Mouse (Mus musculus) heart, embryonic 13.5 days (tissue): ENCODE results near the gene Zkscan5. TPM values are rescaled to one million over a fixed set of nuclear protein-coding genes. Genes with fewer than 3 reads are reported as not detected.
A peak's percentile ranks its signal among the peaks of the same experiment; 100 is the strongest.
"Not testable (repeated sequence)": the region's sequence is repeated elsewhere in the genome, so short reads cannot be mapped to it uniquely, and the experiment has no call there.

Experiments
- ATAC-seq: fragments of 200-750 bp; cut with Nextera tagmentation; 2 replicates; pipeline ENCODE4 v1.8.0; 2017; ENCODE audit warnings: moderate TSS enrichment; ENCODE audit not compliant: insufficient number of reproducible peaks, low FRiP score, low TSS enrichment; ENCODE audit errors: extremely low read depth
- H3K27ac ChIP-seq: fragments of 300-500 bp; sonication (generic); replicated peaks from 2 replicates; pipeline ENCODE4 v1.5.1; 2015; ENCODE audit warnings: moderate library complexity, mild to moderate bottlenecking, inconsistent platforms
- H3K27me3 ChIP-seq: fragments of 300-500 bp; sonication (generic); replicated peaks from 2 replicates; pipeline ENCODE4 v1.6.1; 2015; ENCODE audit warnings: mild to moderate bottlenecking, inconsistent platforms
- H3K36me3 ChIP-seq: fragments of 300-500 bp; sonication (generic); 2 replicates; pipeline ENCODE4 v1.6.1; 2015; ENCODE audit warnings: mild to moderate bottlenecking, inconsistent platforms
- H3K4me1 ChIP-seq: fragments of 300-500 bp; sonication (generic); 2 replicates; pipeline ENCODE4 v1.6.1; 2015; ENCODE audit warnings: inconsistent platforms
- H3K4me2 ChIP-seq: fragments of 300-500 bp; sonication (generic); 2 replicates; pipeline ENCODE4 v1.6.1; 2015; ENCODE audit warnings: inconsistent platforms, mild to moderate bottlenecking, moderate library complexity
- H3K4me3 ChIP-seq: fragments of 300-500 bp; sonication (generic); 2 replicates; pipeline ENCODE4 v1.5.1; 2015; ENCODE audit warnings: moderate library complexity, mild to moderate bottlenecking, inconsistent platforms
- H3K9ac ChIP-seq: fragments of 300-500 bp; sonication (generic); 2 replicates; pipeline ENCODE4 v1.6.1; 2015; ENCODE audit warnings: inconsistent platforms, mild to moderate bottlenecking, moderate library complexity
- H3K9me3 ChIP-seq: fragments of 300-500 bp; sonication (generic); 2 replicates; pipeline ENCODE4 v1.6.1; 2016; ENCODE audit warnings: inconsistent platforms
- WGBS: fragments of 180-500 bp; shearing (Covaris S2); methylation state at CpG from one replicate; pipeline ENCODE4 v1.1.7; 2015; ENCODE audit warnings: mixed read lengths; 5-methylcytosine and 5-hydroxymethylcytosine counted together
- polyA plus RNA-seq: library from polyadenylated mRNA; unstranded; fragments of >200 nt; fragmentation: Nextera tagmentation; extraction: Ambion mirVana; gene quantifications from 2 replicates; pipeline ENCODE4 v1.2.1, GENCODE M21; 2015

Gene Zkscan5
- polyA plus RNA-seq, 1 experiment from 2014 or later: 10.9 TPM

- Histone ChIP-seq H3K36me3 (peaks cover 60% of the 10 kb centered on the region), H3K9me3 (no peaks in the 10 kb centered on the region), H3K27me3 (no peaks in the 10 kb centered on the region), H3K9ac (peak overlapping the region; percentile 89), H3K4me3 (peak overlapping the region; percentile 83), H3K4me1 (peaks cover 32% of the 10 kb centered on the region), H3K4me2 (peak overlapping the region; percentile 86), H3K27ac (peak overlapping the region; percentile 91)
- ATAC-seq: peak; percentile 80; the same call in 1 of the 2 replicates
- WGBS: under 1% methylated on average over 41 of the region's 41 CpGs
Measured at GRCm38 (mm10) chr5:145190875-145191798, 13.2 kb upstream of the Zkscan5 start.

- H3K27me3 ChIP-seq: no peaks in the 10 kb centered on the region
- ATAC-seq: no peak
- WGBS: 83% methylated on average over 2 of the region's 2 CpGs
- peaks cover 59% of the 10 kb centered on the region for H3K36me3 ChIP-seq
- no peaks in the 10 kb centered on the region for H3K9me3 ChIP-seq
- H3K4me1 ChIP-seq: peaks cover 32% of the 10 kb centered on the region
- peak within 1 kb of the TSS; percentile 89 for H3K9ac ChIP-seq
- H3K4me3 ChIP-seq: peak within 1 kb of the TSS; percentile 83
- H3K4me2 ChIP-seq: peak within 1 kb of the TSS; percentile 86
- H3K27ac ChIP-seq: peak within 1 kb of the TSS; percentile 91
Measured at GRCm38 (mm10) chr5:145191962-145192361, 12.4 kb upstream of the Zkscan5 start, which contains the start of gene Atp5j2. TSS of gene Atp5j2 (minus strand) at chr5:145192062.

- no peak for ATAC-seq
- Histone ChIP-seq H3K9ac (peak overlapping the region; percentile 87; the same call in 1 of the 2 replicates), H3K9me3 (no peaks in the 10 kb centered on the region), H3K36me3 (peaks cover 29% of the 10 kb centered on the region), H3K4me1 (peaks cover 18% of the 10 kb centered on the region), H3K27ac (no peak overlapping the region), H3K4me3 (peak overlapping the region; percentile 61), H3K4me2 (peak overlapping the region; percentile 78), H3K27me3 (no peaks in the 10 kb centered on the region)
- WGBS: 76% methylated on average over 7 of the region's 7 CpGs
Measured at GRCm38 (mm10) chr5:145200387-145200786, 4.0 kb upstream of the Zkscan5 start.

- ATAC-seq: peak; percentile 45; the same call in 1 of the 2 replicates
- no peaks in the 10 kb centered on the region for H3K27me3 ChIP-seq
- 1% methylated on average over 37 of the region's 37 CpGs for WGBS
- H3K36me3 ChIP-seq: peaks cover 19% of the 10 kb centered on the region
- H3K4me2 ChIP-seq: peak within 1 kb of the TSS; percentile 78
- peak within 1 kb of the TSS; percentile 54 for H3K27ac ChIP-seq
- H3K9ac ChIP-seq: peak within 1 kb of the TSS; percentile 87
- peak within 1 kb of the TSS; percentile 61 for H3K4me3 ChIP-seq
- peaks cover 29% of the 10 kb centered on the region for H3K4me1 ChIP-seq
- H3K9me3 ChIP-seq: no peaks in the 10 kb centered on the region
Measured at GRCm38 (mm10) chr5:145201321-145201991, 2.9 kb upstream of the Zkscan5 start, which contains the start of gene Zkscan14. TSS of gene Zkscan14 (minus strand) at chr5:145201868.

- Histone ChIP-seq H3K27me3 (no peaks in the 10 kb centered on the region), H3K27ac (no peak overlapping the region), H3K4me3 (no peak overlapping the region), H3K9ac (no peak overlapping the region), H3K9me3 (no peaks in the 10 kb centered on the region), H3K4me1 (peaks cover 31% of the 10 kb centered on the region), H3K36me3 (peaks cover 22% of the 10 kb centered on the region), H3K4me2 (no peak overlapping the region)
- no peak for ATAC-seq
- WGBS: 44% methylated on average over 3 of the region's 3 CpGs
Measured at GRCm38 (mm10) chr5:145202446-145202845, 1.9 kb upstream of the Zkscan5 start.

- H3K36me3 ChIP-seq: peaks cover 32% of the 10 kb centered on the region
- peak overlapping the region; percentile 80 for H3K4me2 ChIP-seq
- H3K27me3 ChIP-seq: no peaks in the 10 kb centered on the region
- H3K4me1 ChIP-seq: peaks cover 31% of the 10 kb centered on the region
- WGBS: 8% methylated on average over 9 of the region's 9 CpGs
- no peak for ATAC-seq
- H3K4me3 ChIP-seq: peak overlapping the region; percentile 74
- H3K9ac ChIP-seq: peak overlapping the region; percentile 85
- peak overlapping the region; percentile 95 for H3K27ac ChIP-seq
- no peaks in the 10 kb centered on the region for H3K9me3 ChIP-seq
Measured at GRCm38 (mm10) chr5:145205041-145205440, 679 bp downstream of the Zkscan5 start.

- ATAC-seq: no peak
- Histone ChIP-seq H3K4me3 (no peak overlapping the region), H3K27ac (no peak overlapping the region), H3K27me3 (no peaks in the 10 kb centered on the region), H3K36me3 (peaks cover 56% of the 10 kb centered on the region), H3K9ac (no peak overlapping the region), H3K9me3 (no peaks in the 10 kb centered on the region), H3K4me2 (no peak overlapping the region), H3K4me1 (peaks cover 20% of the 10 kb centered on the region)
- 90% methylated on average over 6 of the region's 6 CpGs for WGBS
Measured at GRCm38 (mm10) chr5:145207385-145207784, 3.0 kb downstream of the Zkscan5 start.

GRCm38 (mm10) chr5:145207954-145208353 is 3.6 kb downstream of the Zkscan5 start:
- Histone ChIP-seq H3K27me3 (no peaks in the 10 kb centered on the region), H3K27ac (no peak overlapping the region), H3K36me3 (peaks cover 62% of the 10 kb centered on the region), H3K9me3 (no peaks in the 10 kb centered on the region), H3K4me1 (peaks cover 19% of the 10 kb centered on the region), H3K4me3 (no peak overlapping the region), H3K4me2 (no peak overlapping the region), H3K9ac (no peak overlapping the region)
- no peak for ATAC-seq
- WGBS: 88% methylated on average over 6 of the region's 6 CpGs

GRCm38 (mm10) chr5:145208391-145208790 is 4.0 kb downstream of the Zkscan5 start:
- 45% methylated on average over 10 of the region's 11 CpGs for WGBS
- Histone ChIP-seq H3K4me1 (peaks cover 15% of the 10 kb centered on the region), H3K36me3 (peaks cover 66% of the 10 kb centered on the region)
- not testable (repeated sequence) for H3K27me3 ChIP-seq, H3K27ac ChIP-seq, H3K4me2 ChIP-seq, H3K9ac ChIP-seq, H3K9me3 ChIP-seq, ATAC-seq, H3K4me3 ChIP-seq

GRCm38 (mm10) chr5:145211340-145211739 is 7.0 kb downstream of the Zkscan5 start:
- Histone ChIP-seq H3K27ac (no peak overlapping the region), H3K9ac (no peak overlapping the region), H3K9me3 (no peaks in the 10 kb centered on the region), H3K36me3 (peaks cover 92% of the 10 kb centered on the region), H3K27me3 (no peaks in the 10 kb centered on the region), H3K4me1 (peaks cover 3% of the 10 kb centered on the region), H3K4me3 (no peak overlapping the region), H3K4me2 (no peak overlapping the region)
- WGBS: 88% methylated on average over 4 of the region's 4 CpGs
- no peak for ATAC-seq

GRCm38 (mm10) chr5:145212216-145212615 is 7.9 kb downstream of the Zkscan5 start:
- Histone ChIP-seq H3K27me3 (no peaks in the 10 kb centered on the region), H3K36me3 (peaks cover 90% of the 10 kb centered on the region), H3K4me2 (no peak overlapping the region), H3K27ac (no peak overlapping the region), H3K9me3 (no peaks in the 10 kb centered on the region), H3K4me1 (no peaks in the 10 kb centered on the region), H3K9ac (no peak overlapping the region), H3K4me3 (no peak overlapping the region)
- WGBS: 88% methylated on average over 4 of the region's 4 CpGs
- ATAC-seq: no peak
